Mouse (Mus musculus) right cerebral cortex, postnatal 25 days (tissue): ENCODE data around the gene Ltbp1.
A peak's percentile ranks its signal among the peaks of the same experiment; 100 is the strongest.
"Not testable (repeated sequence)": the region's sequence is repeated elsewhere in the genome, so short reads cannot be mapped to it uniquely, and the experiment has no call there.

Experiments
- DNase-seq: peaks from one replicate; pipeline ENCODE4 v3.0.0; 2022

The Ltbp1 gene

GRCm38 (mm10) chr17:75119422-75119821 lies 114.1 kb downstream of the Ltbp1 start:
- no peak for DNase-seq

- DNase-seq: no peak
These were observed 114.7 kb downstream of the Ltbp1 start for GRCm38 (mm10) chr17:75120071-75120470.

- no peak for DNase-seq
These were observed 117.4 kb downstream of the Ltbp1 start for GRCm38 (mm10) chr17:75122584-75123282.

- DNase-seq: no peak
These were observed 123.1 kb downstream of the Ltbp1 start for GRCm38 (mm10) chr17:75128337-75128935.

- DNase-seq: no peak
These were observed 128.6 kb downstream of the Ltbp1 start for GRCm38 (mm10) chr17:75133983-75134382.

- no peak for DNase-seq
These were observed 134.4 kb downstream of the Ltbp1 start for GRCm38 (mm10) chr17:75139731-75140130.

- DNase-seq: not testable (repeated sequence)
These were observed 137.5 kb downstream of the Ltbp1 start for GRCm38 (mm10) chr17:75142845-75143244.

GRCm38 (mm10) chr17:75143927-75144326 lies 138.6 kb downstream of the Ltbp1 start:
- DNase-seq: no peak

GRCm38 (mm10) chr17:75147218-75147617 lies 141.8 kb downstream of the Ltbp1 start:
- DNase-seq: no peak

GRCm38 (mm10) chr17:75151800-75152199 lies 146.4 kb downstream of the Ltbp1 start:
- DNase-seq: no peak

- DNase-seq: no peak
These were observed 147.7 kb downstream of the Ltbp1 start for GRCm38 (mm10) chr17:75153088-75153487.

GRCm38 (mm10) chr17:75158385-75158784 lies 153.0 kb downstream of the Ltbp1 start:
- DNase-seq: no peak

GRCm38 (mm10) chr17:75159066-75159787 lies 153.9 kb downstream of the Ltbp1 start:
- DNase-seq: no peak

GRCm38 (mm10) chr17:75161062-75161461 lies 155.7 kb downstream of the Ltbp1 start:
- DNase-seq: no peak

- DNase-seq: no peak
These were observed 156.6 kb downstream of the Ltbp1 start for GRCm38 (mm10) chr17:75161931-75162330.

GRCm38 (mm10) chr17:75164566-75164965 lies 159.2 kb downstream of the Ltbp1 start:
- DNase-seq: no peak

GRCm38 (mm10) chr17:75168572-75169200 lies 163.3 kb downstream of the Ltbp1 start:
- DNase-seq: peak; percentile 24

GRCm38 (mm10) chr17:75171659-75172058 lies 166.3 kb downstream of the Ltbp1 start:
- no peak for DNase-seq

- DNase-seq: no peak
These were observed 167.4 kb downstream of the Ltbp1 start for GRCm38 (mm10) chr17:75172685-75173205.

GRCm38 (mm10) chr17:75174501-75174900 lies 169.1 kb downstream of the Ltbp1 start:
- no peak for DNase-seq

- peak; percentile 34 for DNase-seq
These were observed 172.8 kb downstream of the Ltbp1 start for GRCm38 (mm10) chr17:75177920-75178867.

GRCm38 (mm10) chr17:75179001-75179400 lies 173.6 kb downstream of the Ltbp1 start:
- DNase-seq: no peak
